Mouse (Mus musculus) MEL (cell line): Measurements from ENCODE around the gene Inpp5d. TPM values are rescaled to one million over a fixed set of nuclear protein-coding genes. Genes with fewer than 3 reads are reported as not detected.

ENCODE experiments used
- DNase-seq: peaks from one replicate; pipeline ENCODE4 v3.0.0; 2011; ENCODE audit warnings: low read depth, low spot score
- H3K27ac ChIP-seq: 2 replicates; pipeline ENCODE4 v1.5.1; 2012; ENCODE audit warnings: low read depth, mild to moderate bottlenecking, control low read depth, low read length, moderate library complexity; ENCODE audit not compliant: control insufficient read depth
- H3K27me3 ChIP-seq, 2 experiments: fragments of 150-350 bp in 1 of 2; sonication (generic) in 1 of 2; 2 replicates each; pipeline ENCODE4 v1.6.1; 2012; ENCODE audit warnings: low read length in 2 of 2, mild to moderate bottlenecking in 2 of 2, improper control_type of control experiment in 1 of 2, moderate library complexity in 1 of 2; ENCODE audit not compliant: insufficient read depth in 2 of 2, control insufficient read depth in 1 of 2
- H3K36me3 ChIP-seq, 2 experiments: 2 replicates each; pipeline ENCODE4 v1.6.1; 2012 to 2014; ENCODE audit warnings: low read length in 2 of 2, improper control_type of control experiment in 1 of 2, inconsistent platforms in 1 of 2, mild to moderate bottlenecking in 1 of 2; ENCODE audit not compliant: insufficient read depth in 2 of 2, control insufficient read depth in 1 of 2
- H3K4me1 ChIP-seq, 2 experiments: fragments of 150-350 bp in 1 of 2; sonication (generic) in 1 of 2; 2 replicates each; pipeline ENCODE4 v1.6.1; 2012; ENCODE audit warnings: low read length in 2 of 2, improper control_type of control experiment in 1 of 2, mild to moderate bottlenecking in 1 of 2; ENCODE audit not compliant: insufficient read depth in 2 of 2, control insufficient read depth in 1 of 2
- H3K4me3 ChIP-seq, 2 experiments: fragments of 150-350 bp in 1 of 2; sonication (generic) in 1 of 2; 2 replicates each; pipeline ENCODE4 v1.5.1; 2012; ENCODE audit warnings: low read depth in 2 of 2, low read length in 2 of 2, mild to moderate bottlenecking in 2 of 2, moderate library complexity in 2 of 2, control low read depth in 1 of 2, improper control_type of control experiment in 1 of 2; ENCODE audit not compliant: control insufficient read depth in 1 of 2, insufficient read depth in 1 of 2
- H3K79me2 ChIP-seq: 2 replicates; pipeline ENCODE4 v1.6.1; 2012; ENCODE audit warnings: mild to moderate bottlenecking, low read length, moderate library complexity; ENCODE audit not compliant: control insufficient read depth, poor library complexity, insufficient read depth
- H3K9ac ChIP-seq: 2 replicates; pipeline ENCODE4 v1.6.1; 2012; ENCODE audit warnings: low read depth, mild to moderate bottlenecking, control low read depth, low read length, moderate library complexity; ENCODE audit not compliant: control insufficient read depth, poor library complexity, severe bottlenecking
- H3K9me3 ChIP-seq: fragments of 150-350 bp; sonication (generic); replicated peaks from 2 replicates; pipeline ENCODE4 v1.6.1; 2012; ENCODE audit warnings: mild to moderate bottlenecking, low read length, improper control_type of control experiment, moderate library complexity; ENCODE audit not compliant: insufficient read depth
- CHD1 ChIP-seq: IDR thresholded peaks from 2 replicates; pipeline ENCODE4 v1.6.1; 2012; ENCODE audit warnings: low read depth, mild to moderate bottlenecking, inconsistent platforms, low read length, improper control_type of control experiment
- CTCF ChIP-seq, 3 experiments: IDR thresholded peaks in 2 of 3; conservative IDR thresholded peaks in 1 of 3; 2 replicates each; pipeline ENCODE4 v1.5.1; 2011 to 2012; ENCODE audit warnings: low read length in 3 of 3, low read depth in 2 of 3, mild to moderate bottlenecking in 2 of 3, improper control_type of control experiment in 1 of 3, inconsistent platforms in 1 of 3, mixed read lengths in 1 of 3, moderate library complexity in 1 of 3; ENCODE audit not compliant: control insufficient read depth in 1 of 3, insufficient read depth in 1 of 3, poor library complexity in 1 of 3, severe bottlenecking in 1 of 3
- EP300 ChIP-seq, 2 experiments: IDR thresholded peaks; 2 replicates each; pipeline ENCODE4 v1.6.1; 2011; ENCODE audit warnings: improper control_type of control experiment in 2 of 2, low read length in 2 of 2, low read depth in 1 of 2, mild to moderate bottlenecking in 1 of 2
- GABPA ChIP-seq: IDR thresholded peaks from 2 replicates; pipeline ENCODE4 v1.6.1; 2012; ENCODE audit warnings: low read depth, mild to moderate bottlenecking, inconsistent platforms, low read length, improper control_type of control experiment, moderate library complexity
- GATA1 ChIP-seq: IDR thresholded peaks from 2 replicates; pipeline ENCODE4 v1.6.1; 2011; ENCODE audit warnings: low read depth, low read length, improper control_type of control experiment
- HCFC1 ChIP-seq: IDR thresholded peaks from 2 replicates; pipeline ENCODE4 v1.6.1; 2012; ENCODE audit warnings: low read depth, mild to moderate bottlenecking, inconsistent platforms, low read length, improper control_type of control experiment, moderate library complexity
- MAFK ChIP-seq: IDR thresholded peaks from 2 replicates; pipeline ENCODE4 v1.6.1; 2011; ENCODE audit warnings: low read depth, mild to moderate bottlenecking, low read length, improper control_type of control experiment, borderline replicate concordance
- MAX ChIP-seq: IDR thresholded peaks from 2 replicates; pipeline ENCODE4 v1.6.1; 2011; ENCODE audit warnings: low read length, improper control_type of control experiment
- MAZ ChIP-seq: IDR thresholded peaks from 2 replicates; pipeline ENCODE4 v1.6.1; 2012; ENCODE audit warnings: low read depth, mild to moderate bottlenecking, inconsistent platforms, low read length, improper control_type of control experiment
- MEF2A ChIP-seq: IDR thresholded peaks from 2 replicates; pipeline ENCODE4 v1.6.1; 2014; ENCODE audit warnings: low read depth, mild to moderate bottlenecking, inconsistent platforms, low read length, improper control_type of control experiment; ENCODE audit not compliant: poor library complexity, insufficient replicate concordance, severe bottlenecking; ENCODE audit errors: extremely low read depth
- NRF1 ChIP-seq: IDR thresholded peaks from 2 replicates; pipeline ENCODE4 v1.6.1; 2014; ENCODE audit warnings: low read depth, mild to moderate bottlenecking, inconsistent platforms, low read length, improper control_type of control experiment, moderate library complexity; ENCODE audit not compliant: poor library complexity, insufficient read depth, severe bottlenecking
- POLR2A ChIP-seq, 2 experiments: IDR thresholded peaks; 2 replicates each; pipeline ENCODE4 v1.6.1; 2011 to 2012; ENCODE audit warnings: low read length in 2 of 2, mild to moderate bottlenecking in 2 of 2, control low read depth in 1 of 2, improper control_type of control experiment in 1 of 2, low read depth in 1 of 2, moderate library complexity in 1 of 2; ENCODE audit not compliant: control insufficient read depth in 1 of 2, insufficient read depth in 1 of 2, poor library complexity in 1 of 2
- SIN3A ChIP-seq: IDR thresholded peaks from 2 replicates; pipeline ENCODE4 v1.6.1; 2012; ENCODE audit warnings: low read length, improper control_type of control experiment, inconsistent platforms
- SMC3 ChIP-seq: IDR thresholded peaks from 2 replicates; pipeline ENCODE4 v1.6.1; 2011; ENCODE audit warnings: low read depth, low read length, improper control_type of control experiment
- TBP ChIP-seq: IDR thresholded peaks from 2 replicates; pipeline ENCODE4 v1.8.0; 2011; ENCODE audit warnings: low read depth, low read length, improper control_type of control experiment
- USF2 ChIP-seq, 2 experiments: IDR thresholded peaks; 2 replicates each; pipeline ENCODE4 v1.6.1; 2011 to 2012; ENCODE audit warnings: improper control_type of control experiment in 2 of 2, low read length in 2 of 2, borderline replicate concordance in 1 of 2, inconsistent platforms in 1 of 2, low read depth in 1 of 2, mild to moderate bottlenecking in 1 of 2; ENCODE audit not compliant: insufficient read depth in 1 of 2
- ZC3H11A ChIP-seq: IDR thresholded peaks from 2 replicates; pipeline ENCODE4 v1.6.1; 2012; ENCODE audit warnings: low read depth, mild to moderate bottlenecking, inconsistent platforms, low read length, improper control_type of control experiment
- ZMIZ1 ChIP-seq: IDR thresholded peaks from 2 replicates; pipeline ENCODE4 v1.6.1; 2012; ENCODE audit warnings: low read depth, mild to moderate bottlenecking, inconsistent platforms, low read length, improper control_type of control experiment, moderate library complexity
- ZNF384 ChIP-seq: IDR thresholded peaks from 2 replicates; pipeline ENCODE4 v1.6.1; 2012; ENCODE audit warnings: low read depth, mild to moderate bottlenecking, inconsistent platforms, low read length, improper control_type of control experiment
- polyA plus RNA-seq, 2 experiments: library from polyadenylated mRNA; stranded (reverse) in 1 of 2; unstranded in 1 of 2; fragments of >175 nt in 1 of 2; fragments of >200 nt in 1 of 2; gene quantifications; 2 replicates each; pipeline versions ENCODE4 v1.2.1 to v1.2.4; 2012; ENCODE audit warnings: low replicate concordance in 2 of 2, low read depth in 1 of 2; ENCODE audit not compliant: insufficient read length in 2 of 2, insufficient read depth in 1 of 2, missing spikeins in 1 of 2
- total RNA-seq: library from RNA; depleted of rRNA; stranded (reverse); fragments of 300-350 nt; gene quantifications from 2 replicates; pipeline ENCODE4 v1.2.3, GENCODE M21; 2012

Inpp5d gene
- total and polyA plus RNA-seq, 3 experiments = 69.4 to 71.3 TPM; not detected in 1

- DNase-seq = no peak
- Histone ChIP-seq H3K27me3 (no peaks in the 10 kb centered on the region), H3K79me2 (no peaks in the 10 kb centered on the region), H3K9me3 (no peaks in the 10 kb centered on the region), H3K36me3 (peaks cover 0 to 24% of the 10 kb centered on the region in 2 experiments; a peak in 2 of 4 replicates), H3K9ac (no peak overlapping the region), H3K4me1 (no peaks in the 10 kb centered on the region), H3K27ac (no peak overlapping the region), H3K4me3 (no peak overlapping the region)
- TF ChIP-seq CTCF (IDR thresholded peaks at IDR 0.05 in 2 of 3, conservative IDR thresholded peaks at IDR 0.05 in 1 of 3; ENCODE audit: control insufficient read depth in 1 of 3, insufficient read depth in 1 of 3, low read depth in 2 of 3, low read length in 3 of 3, poor library complexity in 1 of 3, severe bottlenecking in 1 of 3) = no peak
- no peak for TF ChIP-seq MAZ
- TF ChIP-seq MAFK = no peak
- TF ChIP-seq TBP = no peak
- no peak for TF ChIP-seq ZMIZ1
- TF ChIP-seq CHD1 = no peak
- TF ChIP-seq USF2 (IDR thresholded peaks at IDR 0.05; ENCODE audit: borderline replicate concordance in 1 of 2, insufficient read depth in 1 of 2, low read depth in 1 of 2, low read length in 2 of 2) = no peak
- TF ChIP-seq GABPA = no peak
- TF ChIP-seq MAX = no peak
- no peak for TF ChIP-seq ZNF384
- no peak for TF ChIP-seq SIN3A
Observed at GRCm38 (mm10) chr1:87704230-87704629, 84.1 kb downstream of the Inpp5d start.

- Histone ChIP-seq H3K27me3 (no peaks in the 10 kb centered on the region), H3K9me3 (no peaks in the 10 kb centered on the region), H3K36me3 (peaks cover 4 to 23% of the 10 kb centered on the region in 2 experiments), H3K79me2 (no peaks in the 10 kb centered on the region), H3K9ac (no peak overlapping the region), H3K4me1 (peaks cover 0 to 3% of the 10 kb centered on the region in 2 experiments; a peak in 2 of 4 replicates), H3K4me3 (no peak overlapping the region), H3K27ac (no peak overlapping the region)
- TF ChIP-seq ZC3H11A = no peak
- no peak for TF ChIP-seq CHD1
- TF ChIP-seq HCFC1 = no peak
- TF ChIP-seq EP300 (IDR thresholded peaks at IDR 0.05; ENCODE audit: low read depth in 1 of 2, low read length in 2 of 2) = no peak
- no peak for TF ChIP-seq POLR2A (IDR thresholded peaks at IDR 0.05; ENCODE audit: control insufficient read depth in 1 of 2, insufficient read depth in 1 of 2, low read depth in 1 of 2, low read length in 2 of 2, poor library complexity in 1 of 2)
- no peak for TF ChIP-seq SMC3
- no peak for TF ChIP-seq NRF1
- no peak for TF ChIP-seq GATA1
- no peak for TF ChIP-seq MEF2A
- no peak for DNase-seq
Observed at GRCm38 (mm10) chr1:87706361-87706760, 86.2 kb downstream of the Inpp5d start.
